Mouse (Mus musculus): ENCODE results near the gene Chia1. TPM values are rescaled to one million over a fixed set of nuclear protein-coding genes. Genes with fewer than 3 reads are reported as not detected.
"Not testable (repeated sequence)": the region's sequence is repeated elsewhere in the genome, so short reads cannot be mapped to it uniquely, and the experiment has no call there.

Gene Chia1
- polyA plus RNA-seq (2015; fragmentation: Nextera tagmentation; extraction: Ambion mirVana) = 1.4 and 1.8 TPM in 2 replicates

GRCm38 (mm10) chr3:106112929-106113328 is at the start of gene Chia1:
Gene Chia1, plus strand, starts transcription at chr3:106113229.
- H3K4me1 ChIP-seq (ENCODE audit: control insufficient read depth, insufficient read depth, low read depth, low read length) = no peaks in the 10 kb centered on the region
- no peaks in the 10 kb centered on the region for H3K27me3 ChIP-seq (replicated peaks; ENCODE audit: control insufficient read depth, insufficient read depth, low read length)
- peaks cover 3% of the 10 kb centered on the region; the same call in 1 of the 2 replicates for H3K9me3 ChIP-seq (ENCODE audit: control insufficient read depth, low read length)
- no peak within 1 kb of the TSS for H3K4me3 ChIP-seq (ENCODE audit: low read length)
- 87% methylated on average over 3 of the region's 3 CpGs for WGBS
- no peak within 1 kb of the TSS for H3K9ac ChIP-seq (ENCODE audit: low read depth, low read length)
- no peak within 1 kb of the TSS for H3K4me2 ChIP-seq (ENCODE audit: low read length)
- H3K27ac ChIP-seq (ENCODE audit: low read depth, low read length) = no peak within 1 kb of the TSS
- no peaks in the 10 kb centered on the region for H3K36me3 ChIP-seq (ENCODE audit: control insufficient read depth, insufficient read depth, low read length)
- ATAC-seq = no peak

GRCm38 (mm10) chr3:106067707-106068106 is 45.3 kb upstream of the Chia1 start:
- not testable (repeated sequence) for H3K4me3 ChIP-seq (ENCODE audit: low read length); H3K9ac ChIP-seq (ENCODE audit: low read depth, low read length); H3K27me3 ChIP-seq (replicated peaks; ENCODE audit: control insufficient read depth, insufficient read depth, low read length); H3K27ac ChIP-seq (ENCODE audit: low read depth, low read length); H3K36me3 ChIP-seq (ENCODE audit: control insufficient read depth, insufficient read depth, low read length); H3K9me3 ChIP-seq (ENCODE audit: control insufficient read depth, low read length); H3K4me2 ChIP-seq (ENCODE audit: low read length); ATAC-seq; H3K4me1 ChIP-seq (ENCODE audit: control insufficient read depth, insufficient read depth, low read depth, low read length)
- WGBS = 38% methylated on average over 5 of the region's 5 CpGs

GRCm38 (mm10) chr3:106070994-106071393 is 42.0 kb upstream of the Chia1 start:
- Histone ChIP-seq H3K27ac (ENCODE audit: low read depth, low read length) (no peak overlapping the region), H3K4me2 (ENCODE audit: low read length) (no peak overlapping the region), H3K4me3 (ENCODE audit: low read length) (no peak overlapping the region), H3K27me3 (replicated peaks; ENCODE audit: control insufficient read depth, insufficient read depth, low read length) (no peaks in the 10 kb centered on the region), H3K4me1 (ENCODE audit: control insufficient read depth, insufficient read depth, low read depth, low read length) (no peaks in the 10 kb centered on the region), H3K9me3 (ENCODE audit: control insufficient read depth, low read length) (no peaks in the 10 kb centered on the region), H3K36me3 (ENCODE audit: control insufficient read depth, insufficient read depth, low read length) (no peaks in the 10 kb centered on the region), H3K9ac (ENCODE audit: low read depth, low read length) (no peak overlapping the region)
- 99% methylated on average over 2 of the region's 2 CpGs for WGBS
- ATAC-seq = no peak

- Histone ChIP-seq H3K36me3 (ENCODE audit: control insufficient read depth, insufficient read depth, low read length) (no peaks in the 10 kb centered on the region), H3K4me1 (ENCODE audit: control insufficient read depth, insufficient read depth, low read depth, low read length) (no peaks in the 10 kb centered on the region), H3K4me3 (ENCODE audit: low read length) (no peak overlapping the region), H3K27me3 (replicated peaks; ENCODE audit: control insufficient read depth, insufficient read depth, low read length) (no peaks in the 10 kb centered on the region), H3K9me3 (ENCODE audit: control insufficient read depth, low read length) (no peaks in the 10 kb centered on the region), H3K9ac (ENCODE audit: low read depth, low read length) (no peak overlapping the region), H3K4me2 (ENCODE audit: low read length) (no peak overlapping the region), H3K27ac (ENCODE audit: low read depth, low read length) (no peak overlapping the region)
- WGBS = 66% methylated on average over 1 of the region's 1 CpGs
- no peak for ATAC-seq
These were observed 38.2 kb upstream of the Chia1 start for GRCm38 (mm10) chr3:106074824-106075223.

- no peak overlapping the region for H3K27ac ChIP-seq (ENCODE audit: low read depth, low read length)
- no peak overlapping the region for H3K4me3 ChIP-seq (ENCODE audit: low read length)
- no peak for ATAC-seq
- H3K36me3 ChIP-seq (ENCODE audit: control insufficient read depth, insufficient read depth, low read length) = no peaks in the 10 kb centered on the region
- H3K4me2 ChIP-seq (ENCODE audit: low read length) = no peak overlapping the region
- no peaks in the 10 kb centered on the region for H3K27me3 ChIP-seq (replicated peaks; ENCODE audit: control insufficient read depth, insufficient read depth, low read length)
- no peak overlapping the region for H3K9ac ChIP-seq (ENCODE audit: low read depth, low read length)
- H3K9me3 ChIP-seq (ENCODE audit: control insufficient read depth, low read length) = no peaks in the 10 kb centered on the region; the same call in 1 of the 2 replicates
- H3K4me1 ChIP-seq (ENCODE audit: control insufficient read depth, insufficient read depth, low read depth, low read length) = no peaks in the 10 kb centered on the region
These were observed 14.0 kb downstream of the Chia1 start for GRCm38 (mm10) chr3:106126999-106127398.

GRCm38 (mm10) chr3:106128807-106129493 is 15.9 kb downstream of the Chia1 start:
- Histone ChIP-seq H3K9ac (ENCODE audit: low read depth, low read length) (no peak overlapping the region), H3K4me3 (ENCODE audit: low read length) (no peak overlapping the region), H3K27me3 (replicated peaks; ENCODE audit: control insufficient read depth, insufficient read depth, low read length) (no peaks in the 10 kb centered on the region), H3K4me1 (ENCODE audit: control insufficient read depth, insufficient read depth, low read depth, low read length) (no peaks in the 10 kb centered on the region), H3K27ac (ENCODE audit: low read depth, low read length) (no peak overlapping the region), H3K4me2 (ENCODE audit: low read length) (no peak overlapping the region), H3K9me3 (ENCODE audit: control insufficient read depth, low read length) (no peaks in the 10 kb centered on the region; the same call in 1 of the 2 replicates), H3K36me3 (ENCODE audit: control insufficient read depth, insufficient read depth, low read length) (no peaks in the 10 kb centered on the region)
- no peak for ATAC-seq
- WGBS = 83% methylated on average over 4 of the region's 4 CpGs

- ATAC-seq = peak; percentile 97
- Histone ChIP-seq H3K9ac (ENCODE audit: low read depth, low read length) (no peak overlapping the region), H3K4me2 (ENCODE audit: low read length) (no peak overlapping the region), H3K27me3 (replicated peaks; ENCODE audit: control insufficient read depth, insufficient read depth, low read length) (no peaks in the 10 kb centered on the region), H3K36me3 (ENCODE audit: control insufficient read depth, insufficient read depth, low read length) (no peaks in the 10 kb centered on the region), H3K27ac (ENCODE audit: low read depth, low read length) (no peak overlapping the region), H3K4me3 (ENCODE audit: low read length) (no peak overlapping the region), H3K9me3 (ENCODE audit: control insufficient read depth, low read length) (no peaks in the 10 kb centered on the region), H3K4me1 (ENCODE audit: control insufficient read depth, insufficient read depth, low read depth, low read length) (no peaks in the 10 kb centered on the region)
- WGBS = 71% methylated on average over 5 of the region's 5 CpGs
These were observed 18.7 kb downstream of the Chia1 start for GRCm38 (mm10) chr3:106131690-106132089.

- no peaks in the 10 kb centered on the region for H3K4me1 ChIP-seq (ENCODE audit: control insufficient read depth, insufficient read depth, low read depth, low read length)
- no peak overlapping the region for H3K4me2 ChIP-seq (ENCODE audit: low read length)
- no peak overlapping the region for H3K9ac ChIP-seq (ENCODE audit: low read depth, low read length)
- peaks cover 2% of the 10 kb centered on the region; the same call in 1 of the 2 replicates for H3K9me3 ChIP-seq (ENCODE audit: control insufficient read depth, low read length)
- H3K4me3 ChIP-seq (ENCODE audit: low read length) = no peak overlapping the region
- no peak overlapping the region for H3K27ac ChIP-seq (ENCODE audit: low read depth, low read length)
- no peak for ATAC-seq
- H3K27me3 ChIP-seq (replicated peaks; ENCODE audit: control insufficient read depth, insufficient read depth, low read length) = no peaks in the 10 kb centered on the region
- 93% methylated on average over 10 of the region's 10 CpGs for WGBS
- H3K36me3 ChIP-seq (ENCODE audit: control insufficient read depth, insufficient read depth, low read length) = no peaks in the 10 kb centered on the region
These were observed 31.1 kb downstream of the Chia1 start for GRCm38 (mm10) chr3:106144081-106144480.

- H3K4me2 ChIP-seq (ENCODE audit: low read length) = no peak overlapping the region
- no peaks in the 10 kb centered on the region for H3K27me3 ChIP-seq (replicated peaks; ENCODE audit: control insufficient read depth, insufficient read depth, low read length)
- H3K36me3 ChIP-seq (ENCODE audit: control insufficient read depth, insufficient read depth, low read length) = no peaks in the 10 kb centered on the region
- H3K27ac ChIP-seq (ENCODE audit: low read depth, low read length) = no peak overlapping the region
- H3K9ac ChIP-seq (ENCODE audit: low read depth, low read length) = no peak overlapping the region
- ATAC-seq = no peak
- no peaks in the 10 kb centered on the region for H3K9me3 ChIP-seq (ENCODE audit: control insufficient read depth, low read length)
- no peak overlapping the region for H3K4me3 ChIP-seq (ENCODE audit: low read length)
- no peaks in the 10 kb centered on the region for H3K4me1 ChIP-seq (ENCODE audit: control insufficient read depth, insufficient read depth, low read depth, low read length)
- 93% methylated on average over 2 of the region's 2 CpGs for WGBS
These were observed 41.4 kb downstream of the Chia1 start for GRCm38 (mm10) chr3:106154413-106154812.
